Mouse (Mus musculus): Measurements from ENCODE around the gene Frrs1. TPM values are rescaled to one million over a fixed set of nuclear protein-coding genes. Genes with fewer than 3 reads are reported as not detected.

Frrs1 gene
- total RNA-seq, 4 experiments from 2014 or later, result 1.9 to 4.5 (median 3.0) TPM

Other genes with a start within 250 kb of the Frrs1 start
- gene Trmt13, start 244.9 kb upstream of the Frrs1 start, total RNA-seq (2022), result 1 to 10 TPM; 2.6 to 5.3 (median 3.9) TPM
- gene Mfsd14a, start 196.8 kb upstream of the Frrs1 start, total RNA-seq (2022), result 10 to 100 TPM in 1 of 4 experiments, 1 to 10 TPM in 3; 7.2 to 11.9 (median 9.3) TPM
- 1 to 10 TPM in 1 of 4 experiments, under 1 TPM in 1, not detected in 2; 0.88 to 1.6 TPM for gene Gm43191, start 178.2 kb upstream of the Frrs1 start, total RNA-seq (2022)
- 1 to 10 TPM; 5.0 to 7.6 (median 5.9) TPM for gene Slc35a3, start 146.6 kb upstream of the Frrs1 start, total RNA-seq (2022)
- 100 to 1,000 TPM; 785 to 946 (median 837) TPM for gene Agl, start 51.3 kb upstream of the Frrs1 start, total RNA-seq (2022)
- under 1 TPM in 1 of 4 experiments, not detected in 3; 0.31 TPM for gene 4930455H04Rik, start 108.8 kb downstream of the Frrs1 start, total RNA-seq (2022)
- 10 to 100 TPM; 15.3 to 24.1 (median 20.2) TPM for gene Palmd, start 109.5 kb downstream of the Frrs1 start, total RNA-seq (2022)

Measured in gastrocnemius, adult 8-10 months (tissue).